Mouse (Mus musculus) left cerebral cortex, postnatal 36 days (tissue): Measurements from ENCODE around the gene Chchd3. TPM values are rescaled to one million over a fixed set of nuclear protein-coding genes. Genes with fewer than 3 reads are reported as not detected.
A peak's percentile ranks its signal among the peaks of the same experiment; 100 is the strongest.

Experiments
- DNase-seq, 2 experiments: peaks; one replicate each; pipeline ENCODE4 v3.0.0; 2021 to 2022; ENCODE audit warnings: low spot score in 2 of 2, mixed read lengths in 1 of 2
- intact Hi-C: fragments of 180-260 bp; cut with DNase I; formaldehyde crosslinking; loops from one replicate; pipeline ENCODE4 v1.15.1; 2025
- total RNA-seq, 2 experiments: library from RNA; stranded (reverse); gene quantifications; 2 replicates each; pipeline ENCODE4 v1.2.3; 2021

Gene Chchd3
- total RNA-seq, 2 experiments from 2014 or later = 79.9 to 89.4 TPM

- intact Hi-C loops = no loop called here
- peak; percentile 21 to 52 for DNase-seq
Measured at GRCm38 (mm10) chr6:32837165-32837938, 222.7 kb downstream of the Chchd3 start.

GRCm38 (mm10) chr6:32823856-32824620, 236.0 kb downstream of the Chchd3 start:
- intact Hi-C loops = no loop called here
- DNase-seq = no peak

- intact Hi-C loops = no loop called here
- no peak for DNase-seq
Measured at GRCm38 (mm10) chr6:32818961-32819360, 241.1 kb downstream of the Chchd3 start.

- DNase-seq = no peak
- intact Hi-C loops = no loop called here
Measured at GRCm38 (mm10) chr6:32808796-32809195, 251.3 kb downstream of the Chchd3 start.

GRCm38 (mm10) chr6:32807771-32808170, 252.3 kb downstream of the Chchd3 start:
- DNase-seq = no peak
- intact Hi-C loops = no loop called here

- intact Hi-C loops = no loop called here
- no peak for DNase-seq
Measured at GRCm38 (mm10) chr6:32803646-32804045, 256.4 kb downstream of the Chchd3 start.

- intact Hi-C loops = no loop called here
- no peak for DNase-seq
Measured at GRCm38 (mm10) chr6:32801776-32802175, 258.3 kb downstream of the Chchd3 start.

GRCm38 (mm10) chr6:32797525-32797924, 262.5 kb downstream of the Chchd3 start:
- intact Hi-C loops = loop anchor here (10.0 kb wide), 1 partner anchor 107 kb away; no protein-coding TSS in a partner anchor
- DNase-seq = no peak

- intact Hi-C loops = loop anchor here (10.0 kb wide), 1 partner anchor 109 kb away; no protein-coding TSS in a partner anchor
- DNase-seq = no peak
Measured at GRCm38 (mm10) chr6:32795653-32796500, 264.2 kb downstream of the Chchd3 start.

- intact Hi-C loops = loop anchor here (10.0 kb wide), 1 partner anchor 111 kb away; no protein-coding TSS in a partner anchor
- no peak for DNase-seq
Measured at GRCm38 (mm10) chr6:32793575-32793974, 266.5 kb downstream of the Chchd3 start.

- no peak for DNase-seq
- intact Hi-C loops = loop anchor here (10.0 kb wide), 1 partner anchor 112 kb away; no protein-coding TSS in a partner anchor
Measured at GRCm38 (mm10) chr6:32793163-32793562, 266.9 kb downstream of the Chchd3 start.

GRCm38 (mm10) chr6:32790487-32790886, 269.6 kb downstream of the Chchd3 start:
- no peak for DNase-seq
- intact Hi-C loops = loop anchor here (10.0 kb wide), 1 partner anchor 114 kb away; no protein-coding TSS in a partner anchor

GRCm38 (mm10) chr6:32787399-32787798, 272.7 kb downstream of the Chchd3 start:
- intact Hi-C loops = no loop called here
- DNase-seq = no peak

- intact Hi-C loops = no loop called here
- no peak for DNase-seq
Measured at GRCm38 (mm10) chr6:32786196-32786595, 273.9 kb downstream of the Chchd3 start.

- intact Hi-C loops = no loop called here
- no peak for DNase-seq
Measured at GRCm38 (mm10) chr6:32783102-32783501, 277.0 kb downstream of the Chchd3 start.

GRCm38 (mm10) chr6:32780602-32781001, 279.5 kb downstream of the Chchd3 start:
- intact Hi-C loops = no loop called here
- DNase-seq = peak; percentile 67 to 78

- intact Hi-C loops = no loop called here
Measured at GRCm38 (mm10) chr6:32776384-32776783, 283.7 kb downstream of the Chchd3 start.

GRCm38 (mm10) chr6:32754524-32754923, 305.5 kb downstream of the Chchd3 start:
- intact Hi-C loops = no loop called here
- DNase-seq = peak in 1 of 2 experiments; percentile 49

More at GRCm38 (mm10) chr6:32776384-32776783, 283.7 kb downstream of the Chchd3 start:
- no peak for DNase-seq

- intact Hi-C loops = no loop called here
- no peak for DNase-seq
Measured at GRCm38 (mm10) chr6:32749821-32750220, 310.2 kb downstream of the Chchd3 start.

- intact Hi-C loops = no loop called here
- DNase-seq = no peak
Measured at GRCm38 (mm10) chr6:32748777-32749176, 311.3 kb downstream of the Chchd3 start.
